Mouse (Mus musculus) liver, adult 2 months (tissue): ENCODE measurements around the gene Acbd4. TPM values are rescaled to one million over a fixed set of nuclear protein-coding genes. Genes with fewer than 3 reads are reported as not detected.

Source experiments
- DNase-seq: peaks from one replicate; pipeline ENCODE4 v3.0.0-alpha.2; 2011; ENCODE audit warnings: low read depth, low spot score; ENCODE audit errors: extremely low read depth
- H3K27ac ChIP-seq: fragments of 200-500 bp; replicated peaks from 2 replicates; pipeline ENCODE4 v1.5.1; 2012; ENCODE audit warnings: low read depth, mild to moderate bottlenecking, control low read depth, inconsistent platforms, low read length; ENCODE audit not compliant: insufficient read depth
- H3K27me3 ChIP-seq: fragments of 200-500 bp; 2 replicates; pipeline ENCODE4 v1.6.1; 2012; ENCODE audit warnings: mild to moderate bottlenecking, moderate library complexity, low read length, inconsistent platforms; ENCODE audit not compliant: control insufficient read depth, insufficient read depth
- H3K36me3 ChIP-seq: fragments of 200-500 bp; 2 replicates; pipeline ENCODE4 v1.6.1; 2012; ENCODE audit warnings: low read length, inconsistent platforms; ENCODE audit not compliant: control insufficient read depth, insufficient read depth
- H3K4me1 ChIP-seq: fragments of 200-500 bp; 2 replicates; pipeline ENCODE4 v1.6.1; 2011; ENCODE audit warnings: low read length; ENCODE audit not compliant: control insufficient read depth, insufficient read depth
- H3K4me3 ChIP-seq: fragments of 200-500 bp; 2 replicates; pipeline ENCODE4 v1.5.1; 2011; ENCODE audit warnings: low read depth, mild to moderate bottlenecking, control low read depth, low read length, moderate library complexity; ENCODE audit not compliant: insufficient read depth
- H3K79me2 ChIP-seq: fragments of 200-500 bp; 2 replicates; pipeline ENCODE4 v1.6.1; 2012; ENCODE audit warnings: inconsistent platforms, mild to moderate bottlenecking, low read length, moderate library complexity; ENCODE audit not compliant: control insufficient read depth, insufficient read depth
- H3K9ac ChIP-seq: fragments of 200-500 bp; 2 replicates; pipeline ENCODE4 v1.6.1; 2012; ENCODE audit warnings: low read depth, mild to moderate bottlenecking, control low read depth, inconsistent platforms, low read length
- CTCF ChIP-seq: fragments of 200-500 bp; IDR thresholded peaks from 2 replicates; pipeline ENCODE4 v1.5.1; 2011; ENCODE audit warnings: low read depth, low read length, control low read depth
- POLR2A ChIP-seq: fragments of 200-500 bp; IDR thresholded peaks from 2 replicates; pipeline ENCODE4 v1.6.1; 2011; ENCODE audit warnings: low read length, control low read depth; ENCODE audit not compliant: insufficient read depth; ENCODE audit errors: extremely low read depth
- WGBS: fragments of 180-500 bp; shearing (Covaris S2); methylation state at CpG from one replicate; pipeline ENCODE4 v1.1.7; 2018; 5-methylcytosine and 5-hydroxymethylcytosine counted together
- polyA plus RNA-seq: library from polyadenylated mRNA; depleted of rRNA; stranded (reverse); fragments of >200 nt; gene quantifications from 2 replicates; pipeline ENCODE4 v1.2.3, GENCODE M21; 2012
- total RNA-seq: library from RNA; depleted of rRNA; stranded (reverse); fragments of >200 nt; gene quantifications from 2 replicates; pipeline ENCODE4 v1.2.3, GENCODE M21; 2014

The Acbd4 gene
- total and polyA plus RNA-seq, 2 experiments, result 64.4 to 66.6 TPM

- Histone ChIP-seq H3K79me2 (no peaks in the 10 kb centered on the region; the same call in 1 of the 2 replicates), H3K4me1 (peaks cover 18% of the 10 kb centered on the region), H3K4me3 (peak overlapping the region; percentile 70), H3K27me3 (no peaks in the 10 kb centered on the region), H3K9ac (peak overlapping the region; percentile 90), H3K36me3 (no peaks in the 10 kb centered on the region), H3K27ac (peak overlapping the region; percentile 90)
- WGBS, result under 1% methylated on average over 34 of the region's 34 CpGs
- DNase-seq, result peak; percentile 92
- TF ChIP-seq POLR2A (peak; percentile 61; the same call in 1 of the 2 replicates), CTCF (no peak)
Measured at GRCm38 (mm10) chr11:103115163-103116007, 13.9 kb downstream of the Acbd4 start.

- H3K9ac ChIP-seq, result peak within 1 kb of the TSS; percentile 90
Measured at GRCm38 (mm10) chr11:103116008-103116818, 14.7 kb downstream of the Acbd4 start, which contains the start of gene Hexim1. Gene Hexim1 (plus strand): TSS chr11:103116231.

GRCm38 (mm10) chr11:103116959-103117590 is 15.6 kb downstream of the Acbd4 start:
- peak; percentile 80 for TF ChIP-seq CTCF
- TF ChIP-seq POLR2A, result no peak
- Histone ChIP-seq H3K27me3 (no peaks in the 10 kb centered on the region), H3K4me1 (peaks cover 12% of the 10 kb centered on the region), H3K9ac (peak overlapping the region; percentile 83), H3K4me3 (peak overlapping the region; percentile 93), H3K79me2 (no peaks in the 10 kb centered on the region; the same call in 1 of the 2 replicates), H3K27ac (peak overlapping the region; percentile 69), H3K36me3 (no peaks in the 10 kb centered on the region)
- WGBS, result under 1% methylated on average over 35 of the region's 35 CpGs
- DNase-seq, result peak; percentile 63

More at GRCm38 (mm10) chr11:103116008-103116818, 14.7 kb downstream of the Acbd4 start, which contains the start of gene Hexim1:
- under 1% methylated on average over 53 of the region's 53 CpGs for WGBS
- peaks cover 17% of the 10 kb centered on the region for H3K4me1 ChIP-seq
- peak; percentile 99 for DNase-seq
- H3K27me3 ChIP-seq, result no peaks in the 10 kb centered on the region
- no peaks in the 10 kb centered on the region; the same call in 1 of the 2 replicates for H3K79me2 ChIP-seq
- TF ChIP-seq CTCF (no peak), POLR2A (peak; percentile 97)
- H3K4me3 ChIP-seq, result peak within 1 kb of the TSS; percentile 93
- H3K36me3 ChIP-seq, result no peaks in the 10 kb centered on the region
- H3K27ac ChIP-seq, result peak within 1 kb of the TSS; percentile 90

GRCm38 (mm10) chr11:103117591-103118009 is 16.1 kb downstream of the Acbd4 start:
- TF ChIP-seq POLR2A (no peak), CTCF (no peak)
- Histone ChIP-seq H3K27ac (peak overlapping the region; percentile 69), H3K9ac (peak overlapping the region; percentile 83), H3K27me3 (no peaks in the 10 kb centered on the region), H3K36me3 (no peaks in the 10 kb centered on the region), H3K4me3 (peak overlapping the region; percentile 93), H3K4me1 (peaks cover 10% of the 10 kb centered on the region), H3K79me2 (no peaks in the 10 kb centered on the region; the same call in 1 of the 2 replicates)
- DNase-seq, result no peak
- WGBS, result under 1% methylated on average over 38 of the region's 38 CpGs

- TF ChIP-seq CTCF, result no peak
- no peak for TF ChIP-seq POLR2A
- peaks cover 8% of the 10 kb centered on the region for H3K4me1 ChIP-seq
- no peak for DNase-seq
- H3K4me3 ChIP-seq, result no peak overlapping the region
- H3K27ac ChIP-seq, result no peak overlapping the region
- no peaks in the 10 kb centered on the region for H3K27me3 ChIP-seq
- no peak overlapping the region for H3K9ac ChIP-seq
- no peaks in the 10 kb centered on the region for H3K36me3 ChIP-seq
- WGBS, result 68% methylated on average over 2 of the region's 2 CpGs
- no peaks in the 10 kb centered on the region; the same call in 1 of the 2 replicates for H3K79me2 ChIP-seq
Measured at GRCm38 (mm10) chr11:103118866-103119265, 17.4 kb downstream of the Acbd4 start.
